Mouse (Mus musculus) limb, embryonic 12.5 days (tissue): ENCODE results near the gene Cep19. TPM values are rescaled to one million over a fixed set of nuclear protein-coding genes. Genes with fewer than 3 reads are reported as not detected.

Experiments used
- ATAC-seq: fragments of 200-750 bp; cut with Nextera tagmentation; 2 replicates; pipeline ENCODE4 v1.8.0; 2017; ENCODE audit warnings: low read depth, moderate TSS enrichment; ENCODE audit not compliant: insufficient number of reproducible peaks, insufficient read depth, low FRiP score, low TSS enrichment
- H3K27ac ChIP-seq: fragments of 300-500 bp; sonication (generic); 2 replicates; pipeline ENCODE4 v1.5.1; 2016; ENCODE audit warnings: mild to moderate bottlenecking, moderate library complexity
- H3K27me3 ChIP-seq: fragments of 300-500 bp; sonication (generic); 2 replicates; pipeline ENCODE4 v1.6.1; 2016; ENCODE audit warnings: mild to moderate bottlenecking, moderate library complexity
- H3K36me3 ChIP-seq: fragments of 300-500 bp; sonication (generic); 2 replicates; pipeline ENCODE4 v1.6.1; 2016; ENCODE audit warnings: mild to moderate bottlenecking, moderate library complexity
- H3K4me1 ChIP-seq: fragments of 300-500 bp; sonication (generic); replicated peaks from 2 replicates; pipeline ENCODE4 v1.6.1; 2016
- H3K4me2 ChIP-seq: fragments of 300-500 bp; sonication (generic); 2 replicates; pipeline ENCODE4 v1.6.1; 2016; ENCODE audit warnings: mild to moderate bottlenecking, moderate library complexity
- H3K4me3 ChIP-seq: fragments of 300-500 bp; sonication (generic); replicated peaks from 2 replicates; pipeline ENCODE4 v1.5.1; 2016; ENCODE audit warnings: mild to moderate bottlenecking
- H3K9ac ChIP-seq: fragments of 300-500 bp; sonication (generic); replicated peaks from 2 replicates; pipeline ENCODE4 v1.6.1; 2016; ENCODE audit warnings: mild to moderate bottlenecking, moderate library complexity
- H3K9me3 ChIP-seq: fragments of 300-500 bp; sonication (generic); 2 replicates; pipeline ENCODE4 v1.6.1; 2016; ENCODE audit warnings: mild to moderate bottlenecking, moderate library complexity
- WGBS: fragments of 180-500 bp; shearing (Covaris S2); methylation state at CpG from one replicate; pipeline ENCODE4 v1.1.7; 2016; 5-methylcytosine and 5-hydroxymethylcytosine counted together
- polyA plus RNA-seq: library from polyadenylated mRNA; unstranded; fragments of >200 nt; fragmentation: Nextera tagmentation; extraction: Ambion mirVana; gene quantifications from 2 replicates; pipeline ENCODE4 v1.2.1, GENCODE M21; 2016

Gene Cep19
- polyA plus RNA-seq, 1 experiment from 2014 or later, result 35.9 TPM

GRCm38 (mm10) chr16:32154437-32154836 lies 54.8 kb downstream of the Cep19 start:
- WGBS, result 72% methylated on average over 13 of the region's 13 CpGs
- no peak for ATAC-seq
- no peak overlapping the region for H3K9ac ChIP-seq

GRCm38 (mm10) chr16:32156719-32157118 lies 57.1 kb downstream of the Cep19 start:
- no peaks in the 10 kb centered on the region for H3K36me3 ChIP-seq
- H3K4me1 ChIP-seq, result no peaks in the 10 kb centered on the region
- 43% methylated on average over 3 of the region's 3 CpGs for WGBS
- no peak overlapping the region for H3K4me2 ChIP-seq
- no peak overlapping the region for H3K9ac ChIP-seq
- H3K27ac ChIP-seq, result no peak overlapping the region
- H3K27me3 ChIP-seq, result 0 out of 2 replicates have a peak, but pooled peaks cover 3% of the 10 kb centered on the region
- H3K4me3 ChIP-seq, result no peak overlapping the region
- ATAC-seq, result no peak
- H3K9me3 ChIP-seq, result no peaks in the 10 kb centered on the region

More at GRCm38 (mm10) chr16:32154437-32154836, 54.8 kb downstream of the Cep19 start:
- Histone ChIP-seq H3K36me3 (no peaks in the 10 kb centered on the region), H3K4me1 (no peaks in the 10 kb centered on the region), H3K4me3 (no peak overlapping the region), H3K27me3 (0 out of 2 replicates have a peak, but pooled peaks cover 3% of the 10 kb centered on the region), H3K9me3 (no peaks in the 10 kb centered on the region), H3K4me2 (no peak overlapping the region), H3K27ac (no peak overlapping the region)

GRCm38 (mm10) chr16:32157369-32157768 lies 57.8 kb downstream of the Cep19 start:
- no peak for ATAC-seq
- 80% methylated on average over 2 of the region's 2 CpGs for WGBS
- H3K4me2 ChIP-seq, result no peak overlapping the region
- no peak overlapping the region for H3K27ac ChIP-seq
- no peak overlapping the region for H3K9ac ChIP-seq
- H3K4me3 ChIP-seq, result no peak overlapping the region
- H3K36me3 ChIP-seq, result no peaks in the 10 kb centered on the region
- H3K27me3 ChIP-seq, result 0 out of 2 replicates have a peak, but pooled peaks cover 3% of the 10 kb centered on the region
- H3K9me3 ChIP-seq, result no peaks in the 10 kb centered on the region
- no peaks in the 10 kb centered on the region for H3K4me1 ChIP-seq

Other genes with a start within 250 kb of the Cep19 start
- 0.50 and 0.70 TPM in 2 replicates for gene Meltf, start 221.0 kb upstream of the Cep19 start, polyA plus RNA-seq
- 0.91 and 1.2 TPM in 2 replicates for gene Pigz, start 165.9 kb upstream of the Cep19 start, polyA plus RNA-seq
- 77.5 and 83.7 TPM in 2 replicates for gene 0610012G03Rik, start 151.3 kb upstream of the Cep19 start, polyA plus RNA-seq
- 148 and 149 TPM in 2 replicates for gene Ncbp2, start 151.3 kb upstream of the Cep19 start, polyA plus RNA-seq
- gene Senp5, start 96.5 kb upstream of the Cep19 start, polyA plus RNA-seq, result 24.8 and 24.9 TPM in 2 replicates
- 37.9 and 38.0 TPM in 2 replicates for gene Pak2, start 20.5 kb upstream of the Cep19 start, polyA plus RNA-seq
- 120 and 124 TPM in 2 replicates for gene Pigx, start 60 bp upstream of the Cep19 start, polyA plus RNA-seq
- gene Nrros, start 65.8 kb downstream of the Cep19 start, polyA plus RNA-seq, result 9.4 and 9.9 TPM in 2 replicates
- not detected in 2 replicates for gene Bex6, start 80.0 kb downstream of the Cep19 start, polyA plus RNA-seq
- gene Fbxo45, start 147.4 kb downstream of the Cep19 start, polyA plus RNA-seq, result 20.1 and 23.9 TPM in 2 replicates
- gene Wdr53, start 147.4 kb downstream of the Cep19 start, polyA plus RNA-seq, result 18.4 and 19.0 TPM in 2 replicates
- not detected in 2 replicates for gene Smco1, start 171.7 kb downstream of the Cep19 start, polyA plus RNA-seq
- 35.7 and 39.7 TPM in 2 replicates for gene Rnf168, start 177.7 kb downstream of the Cep19 start, polyA plus RNA-seq
- 34.6 and 34.8 TPM in 2 replicates for gene Ubxn7, start 232.5 kb downstream of the Cep19 start, polyA plus RNA-seq